Mouse (Mus musculus) adrenal gland, postnatal 0 days (tissue): ENCODE measurements around the gene Enoph1. TPM values are rescaled to one million over a fixed set of nuclear protein-coding genes. Genes with fewer than 3 reads are reported as not detected.

Experiments
- polyA plus RNA-seq: library from polyadenylated mRNA; unstranded; fragments of >200 nt; fragmentation: Nextera tagmentation; extraction: Ambion mirVana; gene quantifications from 2 replicates; pipeline ENCODE4 v1.2.1, GENCODE M21; 2015

The Enoph1 gene
- polyA plus RNA-seq = 25.9 and 42.7 TPM in 2 replicates

DNA sequence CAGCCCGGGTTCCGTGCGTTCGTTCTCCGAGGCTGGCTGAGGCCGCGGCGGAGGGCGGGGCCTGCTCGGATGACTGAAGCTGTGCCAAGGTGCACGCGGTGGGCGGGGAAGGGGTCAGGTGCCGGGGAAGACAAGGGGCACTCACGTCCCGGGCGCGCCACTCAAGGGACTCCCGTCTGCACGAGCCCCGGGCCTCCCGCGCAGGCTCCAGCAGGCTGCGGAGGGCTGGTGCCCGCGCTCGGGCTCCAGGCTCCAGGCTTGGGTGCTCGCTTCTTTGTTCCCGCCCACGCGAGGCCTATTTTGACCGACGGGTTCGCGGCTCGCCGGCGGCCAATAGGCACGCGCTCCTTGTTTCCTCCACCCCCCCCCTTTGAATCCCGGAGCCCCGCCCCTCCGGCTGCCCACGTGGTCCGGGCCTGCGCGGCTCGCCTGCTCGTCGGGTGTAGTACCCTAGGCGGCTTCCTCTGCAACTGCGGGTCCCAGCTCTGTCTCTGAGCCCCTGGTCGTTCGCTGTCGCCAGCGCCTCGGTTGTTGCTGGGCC lies at the start of gene Enoph1, which contains the start of gene Hnrnpdl:
Gene Enoph1 (plus strand): TSS at position 384 of the 541 bp plus-strand sequence.
Gene Hnrnpdl (minus strand): TSS at position 63 of the 541 bp plus-strand sequence.

Other genes starting within 250 kb of the Enoph1 start
- 0.80 and 2.1 TPM in 2 replicates for gene Vamp9, start 133.7 kb upstream of the Enoph1 start, polyA plus RNA-seq
- gene Hnrnpd, start 61.0 kb upstream of the Enoph1 start, polyA plus RNA-seq = 83.8 and 90.8 TPM in 2 replicates
- gene 4930524J08Rik, start 60.9 kb upstream of the Enoph1 start, polyA plus RNA-seq = 2.8 and 3.1 TPM in 2 replicates
- gene Hnrnpdl, start 321 bp upstream of the Enoph1 start, polyA plus RNA-seq = 74.5 and 88.2 TPM in 2 replicates
- 1.9 and 7.0 TPM in 2 replicates for gene Tmem150c, start 119.8 kb downstream of the Enoph1 start, polyA plus RNA-seq